Mouse (Mus musculus) ES-E14 (cell line): ENCODE data around the gene Ubxn4. TPM values are rescaled to one million over a fixed set of nuclear protein-coding genes. Genes with fewer than 3 reads are reported as not detected.
"Not testable (repeated sequence)": the region's sequence is repeated elsewhere in the genome, so short reads cannot be mapped to it uniquely, and the experiment has no call there.

Experiments used
- DNase-seq: peaks from one replicate; pipeline ENCODE4 v3.0.0-alpha.2; 2013; ENCODE audit warnings: low read depth, low spot score
- H3K27ac ChIP-seq: 2 replicates; pipeline ENCODE4 v1.5.1; 2012; ENCODE audit warnings: low read depth, mild to moderate bottlenecking, low read length, moderate library complexity, mixed read lengths; ENCODE audit not compliant: poor library complexity, insufficient read depth, severe bottlenecking
- H3K36me3 ChIP-seq: 2 replicates; pipeline ENCODE4 v1.6.1; 2012; ENCODE audit warnings: mild to moderate bottlenecking, low read length, moderate library complexity, mixed read lengths; ENCODE audit not compliant: control insufficient read depth, poor library complexity, insufficient read depth, severe bottlenecking
- H3K4me1 ChIP-seq, 2 experiments: fragments of 150-350 bp in 1 of 2; sonication (generic) in 1 of 2; 2 replicates each; pipeline ENCODE4 v1.6.1; 2012; ENCODE audit warnings: low read length in 2 of 2, mild to moderate bottlenecking in 1 of 2, mixed read lengths in 1 of 2; ENCODE audit not compliant: control insufficient read depth in 2 of 2, insufficient read depth in 2 of 2, poor library complexity in 1 of 2
- H3K4me3 ChIP-seq, 2 experiments: fragments of 150-350 bp in 1 of 2; sonication (generic) in 1 of 2; 2 replicates each; pipeline ENCODE4 v1.5.1; 2012; ENCODE audit warnings: low read length in 2 of 2, low read depth in 1 of 2, mild to moderate bottlenecking in 1 of 2, mixed read lengths in 1 of 2; ENCODE audit not compliant: insufficient read depth in 1 of 2, poor library complexity in 1 of 2, severe bottlenecking in 1 of 2
- H3K9ac ChIP-seq: 2 replicates; pipeline ENCODE4 v1.6.1; 2012; ENCODE audit warnings: low read depth, mild to moderate bottlenecking, low read length, mixed read lengths; ENCODE audit not compliant: poor library complexity, insufficient read depth, severe bottlenecking
- H3K9me3 ChIP-seq: fragments of 150-350 bp; sonication (generic); 2 replicates; pipeline ENCODE4 v1.6.1; 2012; ENCODE audit warnings: low read depth, mild to moderate bottlenecking, low read length; ENCODE audit not compliant: control insufficient read depth, insufficient read depth
- CHD2 ChIP-seq: IDR thresholded peaks from 2 replicates; pipeline ENCODE4 v1.6.1; 2014; ENCODE audit warnings: mild to moderate bottlenecking, low read depth, low read length, inconsistent platforms
- HCFC1 ChIP-seq: IDR thresholded peaks from 2 replicates; pipeline ENCODE4 v1.6.1; 2012; ENCODE audit warnings: low read length, inconsistent platforms, borderline replicate concordance; ENCODE audit not compliant: insufficient read depth
- MAFK ChIP-seq: IDR thresholded peaks from 2 replicates; pipeline ENCODE4 v1.6.1; 2014; ENCODE audit warnings: mild to moderate bottlenecking, low read depth, low read length, inconsistent platforms; ENCODE audit not compliant: insufficient read depth
- ZC3H11A ChIP-seq: IDR thresholded peaks from 2 replicates; pipeline ENCODE4 v1.6.1; 2012; ENCODE audit warnings: low read depth, mild to moderate bottlenecking, inconsistent platforms, low read length, borderline replicate concordance
- ZNF384 ChIP-seq: IDR thresholded peaks from 2 replicates; pipeline ENCODE4 v1.6.1; 2012; ENCODE audit warnings: low read depth, low read length, inconsistent platforms
- in situ Hi-C, 2 experiments: fragments of 600-800 bp; cut with MboI; formaldehyde crosslinking; loops; one replicate each; pipeline ENCODE4 v1.15.1; 2025; ENCODE audit warnings: low sequenced_read_pairs in 2 of 2, inconsistent platforms in 1 of 2; ENCODE audit not compliant: unreplicated experiment in 2 of 2
- total RNA-seq: library from RNA; depleted of rRNA; stranded (reverse); fragments of 300-350 nt; gene quantifications from 2 replicates; pipeline ENCODE4 v1.2.3, GENCODE M21; 2012

Ubxn4 gene
- total RNA-seq, 1 experiment, result 50.2 TPM

GRCm38 (mm10) chr1:128223304-128223703 is 20.5 kb upstream of the Ubxn4 start:
- DNase-seq, result peak; percentile 43
- in situ Hi-C loops, result no loop called here

GRCm38 (mm10) chr1:128235181-128235580 is 8.6 kb upstream of the Ubxn4 start:
- Histone ChIP-seq H3K36me3 (peaks cover 15% of the 10 kb centered on the region), H3K4me1 (no peaks in the 10 kb centered on the region), H3K9me3 (no peaks in the 10 kb centered on the region), H3K9ac (no peak overlapping the region), H3K27ac (no peak overlapping the region), H3K4me3 (no peak overlapping the region)
- no peak for TF ChIP-seq CHD2
- TF ChIP-seq ZNF384, result no peak
- no peak for TF ChIP-seq MAFK
- TF ChIP-seq HCFC1, result no peak
- TF ChIP-seq ZC3H11A, result no peak
- in situ Hi-C loops, result no loop called here
- DNase-seq, result no peak

More at GRCm38 (mm10) chr1:128223304-128223703, 20.5 kb upstream of the Ubxn4 start:
- no peaks in the 10 kb centered on the region for H3K9me3 ChIP-seq
- peaks cover 6% of the 10 kb centered on the region for H3K36me3 ChIP-seq
- H3K9ac ChIP-seq, result no peak overlapping the region
- H3K4me3 ChIP-seq, result no peak overlapping the region
- no peak overlapping the region for H3K27ac ChIP-seq
- no peaks in the 10 kb centered on the region for H3K4me1 ChIP-seq
- TF ChIP-seq MAFK (no peak), CHD2 (no peak), ZNF384 (no peak), ZC3H11A (no peak), HCFC1 (no peak)

DNA sequence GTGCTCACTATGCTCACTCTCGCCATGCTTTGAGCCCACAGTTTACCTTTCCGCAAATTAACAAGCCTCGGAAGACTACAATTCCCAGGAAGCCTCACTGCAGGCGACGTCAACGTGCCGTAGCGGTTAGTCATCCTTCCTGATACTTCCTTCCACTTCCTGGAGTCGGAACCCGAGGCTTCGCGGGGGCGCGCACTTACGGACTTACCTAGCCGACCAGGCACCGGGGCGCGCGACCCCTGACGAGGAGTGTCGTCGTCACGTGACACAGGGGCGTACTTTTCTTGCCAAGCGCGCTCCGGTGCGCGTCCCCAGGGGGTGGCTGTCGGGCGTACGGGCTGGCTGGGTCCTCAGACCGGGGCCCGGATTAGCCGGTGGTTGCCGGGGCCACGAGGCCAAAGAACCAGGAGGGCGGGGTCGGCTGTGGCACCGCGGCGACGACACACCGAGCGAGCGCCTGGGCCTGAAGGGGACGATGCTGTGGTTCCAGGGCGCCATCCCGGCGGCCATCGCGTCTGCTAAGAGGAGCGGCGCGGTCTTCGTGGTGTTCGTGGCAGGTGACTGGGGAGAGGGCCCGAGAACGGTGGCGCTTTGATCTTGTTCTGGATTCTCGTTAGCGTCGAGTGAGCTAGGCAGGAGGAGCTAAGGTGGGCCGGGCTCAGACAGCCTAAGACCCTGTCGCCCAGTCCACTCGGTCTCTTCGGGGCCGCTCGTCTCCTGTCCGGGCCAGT is 397 bp downstream of the Ubxn4 start:
- in situ Hi-C loops, result no loop called here
- H3K4me1 ChIP-seq, result peaks cover 0 to 5% of the 10 kb centered on the region in 2 experiments; a peak in 1 of 4 replicates
- peak overlapping the region; percentile 67; the same call in 1 of the 2 replicates for H3K27ac ChIP-seq
- H3K9me3 ChIP-seq, result no peaks in the 10 kb centered on the region
- H3K36me3 ChIP-seq, result no peaks in the 10 kb centered on the region
- peak; percentile 99 for DNase-seq
- peak overlapping the region; percentile 72 to 93 for H3K4me3 ChIP-seq
- H3K9ac ChIP-seq, result peak overlapping the region; percentile 94
- TF ChIP-seq CHD2, result no peak
- TF ChIP-seq MAFK, result no peak
- TF ChIP-seq ZNF384, result peak; percentile 84
- peak; percentile 97 for TF ChIP-seq HCFC1
- TF ChIP-seq ZC3H11A, result no peak

GRCm38 (mm10) chr1:128244727-128245355 is 1.1 kb downstream of the Ubxn4 start:
- Histone ChIP-seq H3K36me3 (no peaks in the 10 kb centered on the region), H3K9me3 (no peaks in the 10 kb centered on the region), H3K9ac (peak overlapping the region; percentile 94), H3K27ac (no peak overlapping the region), H3K4me3 (peak overlapping the region; percentile 72 to 93), H3K4me1 (peaks cover 0 to 5% of the 10 kb centered on the region in 2 experiments; a peak in 1 of 4 replicates)
- in situ Hi-C loops, result no loop called here
- TF ChIP-seq CHD2 (no peak), MAFK (0 out of 2 replicates have a peak, but pooled peaks have one; percentile 17)
- no peak for DNase-seq

GRCm38 (mm10) chr1:128267061-128267460 is 23.3 kb downstream of the Ubxn4 start:
- in situ Hi-C loops, H3K9ac ChIP-seq, H3K4me3 ChIP-seq, H3K4me1 ChIP-seq, H3K9me3 ChIP-seq, DNase-seq, H3K27ac ChIP-seq: not testable (repeated sequence)
- peaks cover 11% of the 10 kb centered on the region for H3K36me3 ChIP-seq
